Mouse (Mus musculus) naive thymus-derived CD4-positive, alpha-beta T cell, adult 2 months (primary cell): Measurements from ENCODE around the gene Vangl2.
A peak's percentile ranks its signal among the peaks of the same experiment; 100 is the strongest.

Source experiments
- DNase-seq: peaks from one replicate; pipeline ENCODE4 v3.0.0-alpha.2; 2011; ENCODE audit warnings: low read depth

The Vangl2 gene

GRCm38 (mm10) chr1:172028394-172029275 lies at the start of gene Vangl2:
Gene Vangl2 (minus strand): TSS chr1:172028444.
- DNase-seq: no peak

GRCm38 (mm10) chr1:172077981-172078380 lies 49.7 kb upstream of the Vangl2 start:
- DNase-seq: no peak

- DNase-seq: no peak
These were observed 44.4 kb upstream of the Vangl2 start for GRCm38 (mm10) chr1:172072604-172073003.

DNA sequence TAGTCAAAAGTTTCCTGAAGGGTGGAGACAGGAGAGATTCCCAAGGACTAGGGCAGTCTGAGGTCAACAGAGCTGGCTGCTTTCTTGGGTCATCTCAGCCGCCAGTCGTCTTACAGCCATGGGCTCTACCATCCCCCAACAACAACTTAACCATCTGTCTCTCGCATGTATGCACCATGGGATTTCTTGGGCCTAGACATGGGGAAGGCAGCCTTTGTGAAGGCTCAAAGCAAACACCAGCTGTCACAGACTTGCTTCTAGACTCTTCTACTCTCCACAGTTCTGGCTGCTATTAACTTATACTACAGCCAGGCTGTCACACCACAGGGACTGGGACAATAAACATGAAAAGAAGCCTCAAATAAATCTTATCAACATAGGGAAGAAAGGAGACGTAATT lies 43.3 kb upstream of the Vangl2 start:
- DNase-seq: no peak

GRCm38 (mm10) chr1:172070227-172070626 lies 42.0 kb upstream of the Vangl2 start:
- no peak for DNase-seq

- DNase-seq: no peak
These were observed 36.4 kb upstream of the Vangl2 start for GRCm38 (mm10) chr1:172064613-172065141.

DNA sequence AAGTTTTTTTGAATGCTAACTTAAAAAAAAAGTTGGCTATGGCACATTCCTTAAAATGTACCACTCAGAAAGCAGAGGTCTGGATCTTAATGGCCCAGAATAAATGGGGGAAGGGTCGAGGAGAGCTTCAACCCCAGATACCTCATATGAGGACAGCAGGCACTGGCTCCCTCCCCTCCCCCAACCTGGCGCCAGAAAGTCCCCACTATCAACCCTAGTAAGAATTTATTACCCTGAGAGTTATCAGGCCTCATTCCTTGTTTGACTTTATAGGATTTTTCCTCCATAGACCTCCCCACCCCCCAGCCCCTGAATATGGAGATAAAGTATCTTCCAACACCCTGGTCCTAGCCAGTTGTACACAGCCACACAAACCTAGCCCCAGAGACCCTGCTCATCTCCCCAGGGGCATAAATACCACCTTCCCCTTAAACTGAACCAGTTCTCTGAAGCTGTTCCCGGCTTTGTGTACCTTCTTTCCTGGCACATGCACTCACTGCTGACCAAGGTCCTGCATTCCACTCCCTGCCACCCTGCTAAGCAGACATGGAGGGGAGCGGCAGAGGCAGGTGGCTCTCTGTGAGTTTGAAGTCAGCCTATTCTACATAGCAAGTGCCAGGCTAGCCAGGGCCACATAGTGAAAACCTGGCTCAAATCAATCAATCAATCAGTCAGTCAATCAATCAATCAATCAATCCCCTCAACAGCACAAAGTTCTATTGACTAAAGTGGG lies 35.2 kb upstream of the Vangl2 start:
- no peak for DNase-seq

DNA sequence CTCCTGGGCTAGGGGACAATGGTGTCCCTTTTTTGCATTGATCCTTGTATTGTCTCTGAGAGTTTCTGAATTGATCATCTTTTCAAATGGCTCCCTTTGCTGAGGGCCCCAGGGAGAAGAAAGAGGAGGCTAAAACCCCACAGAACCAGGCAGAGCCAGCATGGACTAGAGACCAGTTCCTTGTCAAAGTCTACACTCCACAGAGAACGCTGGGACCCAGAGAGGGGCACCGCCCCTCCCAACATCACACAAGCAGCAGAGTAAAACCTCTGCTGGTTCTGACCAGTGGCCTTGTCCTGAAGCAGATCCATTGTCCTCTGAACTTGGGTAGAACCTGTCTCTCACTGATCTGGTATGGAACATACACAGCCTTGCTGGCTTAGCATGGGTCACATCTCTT lies 33.9 kb upstream of the Vangl2 start:
- no peak for DNase-seq

DNA sequence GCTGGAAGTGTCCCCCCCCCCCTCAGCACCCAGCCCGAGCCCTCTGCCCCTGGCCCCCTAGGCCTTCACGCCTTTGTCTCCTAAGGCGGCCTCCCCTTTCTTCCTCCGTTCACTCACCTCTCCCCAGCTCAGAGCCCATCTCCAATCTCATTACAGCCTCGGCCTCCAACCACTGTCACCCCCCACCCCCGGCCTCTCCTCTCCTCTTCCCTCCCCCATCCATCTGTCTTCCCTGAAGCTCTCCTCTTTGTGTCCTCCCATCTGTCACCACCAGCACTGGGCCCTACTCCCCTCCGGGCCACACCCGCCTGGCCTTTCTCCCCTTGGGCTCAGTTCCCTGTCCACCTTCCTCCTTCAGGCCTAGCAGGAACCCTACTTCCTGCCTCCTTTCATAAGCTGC lies 33.0 kb upstream of the Vangl2 start:
- no peak for DNase-seq

- no peak for DNase-seq
These were observed 32.4 kb upstream of the Vangl2 start for GRCm38 (mm10) chr1:172060659-172061058.

DNA sequence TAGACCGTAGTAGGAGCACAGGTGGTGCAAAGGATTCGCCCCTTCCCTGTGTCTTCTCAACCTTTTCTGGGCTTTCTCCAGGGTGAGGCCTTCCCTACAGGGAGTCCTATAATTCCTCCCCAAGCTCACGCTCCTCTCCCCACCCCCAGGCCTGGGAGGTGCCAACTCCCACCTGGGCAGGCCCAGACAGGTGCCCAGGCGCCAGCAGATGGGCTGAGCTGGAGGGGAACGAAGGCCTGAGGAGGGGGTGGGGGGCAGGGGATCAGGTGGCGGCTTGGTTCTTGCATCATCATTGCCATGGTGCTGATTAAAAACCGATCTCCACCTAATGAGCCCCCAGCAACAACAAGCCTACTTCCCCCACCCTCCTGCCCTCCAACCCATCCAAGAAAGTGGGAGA lies 30.6 kb upstream of the Vangl2 start:
- DNase-seq: no peak

GRCm38 (mm10) chr1:172058321-172058720 lies 30.1 kb upstream of the Vangl2 start:
- no peak for DNase-seq

DNA sequence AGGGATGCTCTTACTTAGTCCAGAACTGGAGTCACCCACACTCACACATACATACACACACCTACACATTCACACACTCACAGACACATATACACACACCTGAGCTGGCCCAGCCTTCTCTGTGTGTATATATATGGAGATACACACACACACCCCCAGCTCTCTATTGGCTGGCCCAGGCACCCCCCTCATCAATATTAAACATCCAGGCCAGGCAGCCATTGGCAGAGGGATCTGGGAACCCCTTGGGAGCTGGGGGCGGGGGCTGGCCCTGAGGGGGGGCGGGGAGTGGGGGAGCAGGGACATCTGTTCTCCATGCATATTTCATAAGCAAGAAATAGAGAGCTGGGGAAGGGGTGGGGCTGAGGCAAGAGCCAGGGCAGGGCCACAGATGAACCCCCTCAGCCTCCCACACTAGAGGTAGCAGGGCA lies 29.3 kb upstream of the Vangl2 start, which contains the start of gene Nhlh1:
Nhlh1 (minus strand) TSS at position 83 of the 431 bp plus-strand sequence.
- DNase-seq: no peak

DNA sequence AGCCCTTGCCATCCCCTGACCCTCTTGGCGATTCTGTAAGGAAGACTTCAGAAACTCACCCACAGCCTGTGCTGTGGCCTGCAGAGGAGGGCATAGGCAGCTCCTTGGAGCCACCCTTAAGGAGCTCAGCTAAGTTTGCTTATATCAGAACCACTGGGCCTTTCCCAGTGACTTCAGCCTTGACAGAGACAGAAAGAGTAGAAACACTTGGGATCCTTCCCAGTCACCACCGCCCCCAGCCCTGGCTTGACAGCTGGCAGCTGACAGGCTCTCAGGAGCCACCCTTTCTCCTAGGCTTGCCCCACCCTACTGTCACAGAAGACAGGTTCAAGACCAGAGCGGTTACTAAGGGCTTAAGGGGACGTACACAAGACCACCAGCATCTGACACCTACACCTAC lies 28.0 kb upstream of the Vangl2 start:
- DNase-seq: no peak

- DNase-seq: no peak
These were observed 25.5 kb upstream of the Vangl2 start for GRCm38 (mm10) chr1:172053541-172054440.

GRCm38 (mm10) chr1:172052766-172053279 lies 24.6 kb upstream of the Vangl2 start:
- no peak for DNase-seq

- no peak for DNase-seq
These were observed 21.0 kb upstream of the Vangl2 start for GRCm38 (mm10) chr1:172049131-172049782.

- no peak for DNase-seq
These were observed 20.0 kb upstream of the Vangl2 start for GRCm38 (mm10) chr1:172048241-172048734.

- peak; percentile 84 for DNase-seq
These were observed 18.7 kb upstream of the Vangl2 start for GRCm38 (mm10) chr1:172046938-172047337.

DNA sequence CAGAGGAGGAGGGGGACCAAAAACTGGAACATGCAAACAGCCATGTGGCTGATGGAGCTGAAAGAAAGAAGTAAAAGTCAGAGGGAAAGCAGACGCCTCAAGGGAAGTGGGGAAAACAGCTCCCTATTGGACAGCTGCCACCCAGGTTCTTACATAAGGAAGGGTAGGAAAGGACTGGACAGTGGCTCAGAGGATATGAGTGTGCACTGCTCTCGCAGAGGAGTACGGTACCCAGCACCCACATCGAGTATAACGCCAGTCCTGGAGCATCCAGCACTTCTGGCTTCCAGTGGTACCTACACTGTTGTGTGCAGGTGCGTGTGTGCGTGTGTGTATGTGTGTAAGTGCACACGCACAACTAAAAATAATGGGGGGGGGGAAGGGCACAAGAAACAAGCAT lies 18.2 kb upstream of the Vangl2 start:
- no peak for DNase-seq

DNA sequence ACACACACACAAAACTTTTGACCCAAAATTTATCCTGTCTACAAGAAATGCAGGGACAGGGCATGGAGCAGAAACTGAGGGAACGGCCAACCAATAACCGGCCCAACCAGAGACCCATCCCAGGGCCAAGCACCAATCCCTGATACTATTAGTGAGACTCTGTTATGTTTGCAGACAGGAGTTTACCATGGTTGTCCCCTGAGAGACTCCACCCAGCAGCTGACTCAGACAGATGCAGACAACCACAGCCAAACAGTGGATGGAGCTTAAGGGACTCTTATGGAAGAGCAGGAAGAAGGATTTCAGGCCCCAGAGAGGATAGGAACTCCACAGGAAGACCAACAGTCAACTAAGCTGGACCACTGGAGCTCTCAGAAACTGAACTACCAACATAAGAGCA lies 1.7 kb upstream of the Vangl2 start:
- no peak for DNase-seq
